Mouse (Mus musculus): ENCODE results near the gene Zfp941.

The Zfp941 gene

GRCm38 (mm10) chr7:140840750-140841735 lies 19.1 kb upstream of the Zfp941 start:
- DNase-seq (ENCODE audit: low spot score in 2 of 2) = no peak

- peak in 1 of 2 experiments; percentile 22 for DNase-seq (ENCODE audit: low spot score in 2 of 2)
These were observed 17.6 kb upstream of the Zfp941 start for GRCm38 (mm10) chr7:140839556-140839955.

GRCm38 (mm10) chr7:140836243-140837115 lies 14.5 kb upstream of the Zfp941 start:
- DNase-seq (ENCODE audit: low spot score in 2 of 2) = peak; percentile 59 to 82

- no peak for DNase-seq (ENCODE audit: low spot score in 2 of 2)
These were observed 13.7 kb upstream of the Zfp941 start for GRCm38 (mm10) chr7:140835758-140836087.

- peak in 1 of 2 experiments; percentile 24 for DNase-seq (ENCODE audit: low spot score in 2 of 2)
These were observed 13.2 kb upstream of the Zfp941 start, which contains the start of gene Urah for GRCm38 (mm10) chr7:140834968-140835757. Urah (plus strand) TSS chr7:140835018.

- peak in 1 of 2 experiments; percentile 17 for DNase-seq (ENCODE audit: low spot score in 2 of 2)
These were observed 11.4 kb upstream of the Zfp941 start for GRCm38 (mm10) chr7:140833341-140833740.

- no peak for DNase-seq (ENCODE audit: low spot score in 2 of 2)
These were observed 9.5 kb upstream of the Zfp941 start for GRCm38 (mm10) chr7:140831447-140831846.

- DNase-seq (ENCODE audit: low spot score in 2 of 2) = peak; percentile 69 to 80
These were observed 6.3 kb upstream of the Zfp941 start for GRCm38 (mm10) chr7:140828171-140828881.

GRCm38 (mm10) chr7:140822731-140823130 lies 753 bp upstream of the Zfp941 start:
- DNase-seq (ENCODE audit: low spot score in 2 of 2) = no peak

GRCm38 (mm10) chr7:140821305-140821652 lies 699 bp downstream of the Zfp941 start:
- no peak for DNase-seq (ENCODE audit: low spot score in 2 of 2)

GRCm38 (mm10) chr7:140820173-140820572 lies 1.8 kb downstream of the Zfp941 start:
- peak in 1 of 2 experiments; percentile 39 for DNase-seq (ENCODE audit: low spot score in 2 of 2)

- no peak for DNase-seq (ENCODE audit: low spot score in 2 of 2)
These were observed 9.1 kb downstream of the Zfp941 start for GRCm38 (mm10) chr7:140812850-140813249.

GRCm38 (mm10) chr7:140811714-140812113 lies 10.3 kb downstream of the Zfp941 start:
- peak; percentile 69 to 73 for DNase-seq (ENCODE audit: low spot score in 2 of 2)

- no peak for DNase-seq (ENCODE audit: low spot score in 2 of 2)
These were observed 11.5 kb downstream of the Zfp941 start for GRCm38 (mm10) chr7:140810496-140810895.

- DNase-seq (ENCODE audit: low spot score in 2 of 2) = peak; percentile 48 to 49
These were observed 16.3 kb downstream of the Zfp941 start for GRCm38 (mm10) chr7:140805704-140806103.

- DNase-seq (ENCODE audit: low spot score in 2 of 2) = no peak
These were observed 19.3 kb downstream of the Zfp941 start for GRCm38 (mm10) chr7:140802629-140803028.

- DNase-seq (ENCODE audit: low spot score in 2 of 2) = no peak
These were observed 23.8 kb downstream of the Zfp941 start for GRCm38 (mm10) chr7:140798212-140798611.

GRCm38 (mm10) chr7:140797619-140798018 lies 24.4 kb downstream of the Zfp941 start:
- DNase-seq (ENCODE audit: low spot score in 2 of 2) = no peak

- no peak for DNase-seq (ENCODE audit: low spot score in 2 of 2)
These were observed 28.4 kb downstream of the Zfp941 start for GRCm38 (mm10) chr7:140793541-140793940.

- no peak for DNase-seq (ENCODE audit: low spot score in 2 of 2)
These were observed 33.9 kb downstream of the Zfp941 start for GRCm38 (mm10) chr7:140788053-140788435.
